Mouse (Mus musculus): Measurements from ENCODE around the gene Fgfrl1. TPM values are rescaled to one million over a fixed set of nuclear protein-coding genes. Genes with fewer than 3 reads are reported as not detected.
A peak's percentile ranks its signal among the peaks of the same experiment; 100 is the strongest.

Gene Fgfrl1
- polyA plus RNA-seq, 1 experiment from 2014 or later = 17.4 TPM

GRCm38 (mm10) chr5:108677605-108678295 lies 14.4 kb upstream of the Fgfrl1 start:
- Histone ChIP-seq H3K27ac (ENCODE audit: low read length) (peak overlapping the region; percentile 26; the same call in 1 of the 2 replicates), H3K4me3 (ENCODE audit: low read depth, low read length) (peak overlapping the region; percentile 17), H3K36me3 (ENCODE audit: insufficient read depth, low read length) (no peaks in the 10 kb centered on the region; the same call in 1 of the 2 replicates), H3K9ac (replicated peaks; ENCODE audit: low read depth) (no peak overlapping the region), H3K4me2 (replicated peaks; ENCODE audit: low read depth, low read length) (peak overlapping the region; percentile 51), H3K9me3 (ENCODE audit: low read length) (no peaks in the 10 kb centered on the region), H3K27me3 (replicated peaks; ENCODE audit: insufficient read depth, low read length) (no peaks in the 10 kb centered on the region), H3K4me1 (ENCODE audit: insufficient read depth, low read depth, low read length) (peaks cover 9% of the 10 kb centered on the region; the same call in 1 of the 2 replicates)
- 8% methylated on average over 25 of the region's 25 CpGs for WGBS
- TF ChIP-seq EP300 (IDR thresholded peaks at IDR 0.05) (no peak), CTCF (IDR thresholded peaks at IDR 0.05) (peak; percentile 20; the same call in 1 of the 2 replicates)
- ATAC-seq (peak; percentile 82), DNase-seq (ENCODE audit: low spot score) (peak; percentile 70)

- no peak for ATAC-seq
- no peaks in the 10 kb centered on the region for H3K27me3 ChIP-seq (replicated peaks; ENCODE audit: insufficient read depth, low read length)
- no peak overlapping the region for H3K27ac ChIP-seq (ENCODE audit: low read length)
- 90% methylated on average over 6 of the region's 6 CpGs for WGBS
- H3K4me3 ChIP-seq (ENCODE audit: low read depth, low read length) = no peak overlapping the region
- H3K4me2 ChIP-seq (replicated peaks; ENCODE audit: low read depth, low read length) = no peak overlapping the region
- DNase-seq (ENCODE audit: low spot score) = no peak
- no peak for TF ChIP-seq CTCF (IDR thresholded peaks at IDR 0.05)
- TF ChIP-seq EP300 (IDR thresholded peaks at IDR 0.05) = no peak
- H3K9me3 ChIP-seq (ENCODE audit: low read length) = no peaks in the 10 kb centered on the region
- no peak overlapping the region for H3K9ac ChIP-seq (replicated peaks; ENCODE audit: low read depth)
- no peaks in the 10 kb centered on the region for H3K36me3 ChIP-seq (ENCODE audit: insufficient read depth, low read length)
- peaks cover 9% of the 10 kb centered on the region; the same call in 1 of the 2 replicates for H3K4me1 ChIP-seq (ENCODE audit: insufficient read depth, low read depth, low read length)
Observed at GRCm38 (mm10) chr5:108678296-108678854, 13.8 kb upstream of the Fgfrl1 start.

GRCm38 (mm10) chr5:108679909-108680308 lies 12.3 kb upstream of the Fgfrl1 start:
- Histone ChIP-seq H3K4me3 (ENCODE audit: low read depth, low read length) (no peak overlapping the region), H3K9me3 (ENCODE audit: low read length) (no peaks in the 10 kb centered on the region), H3K4me1 (ENCODE audit: insufficient read depth, low read depth, low read length) (peaks cover 9% of the 10 kb centered on the region; the same call in 1 of the 2 replicates), H3K36me3 (ENCODE audit: insufficient read depth, low read length) (no peaks in the 10 kb centered on the region), H3K9ac (replicated peaks; ENCODE audit: low read depth) (no peak overlapping the region), H3K4me2 (replicated peaks; ENCODE audit: low read depth, low read length) (no peak overlapping the region), H3K27me3 (replicated peaks; ENCODE audit: insufficient read depth, low read length) (no peaks in the 10 kb centered on the region), H3K27ac (ENCODE audit: low read length) (no peak overlapping the region)
- 40% methylated on average over 3 of the region's 3 CpGs for WGBS
- TF ChIP-seq CTCF (IDR thresholded peaks at IDR 0.05) = peak; percentile 61
- TF ChIP-seq EP300 (IDR thresholded peaks at IDR 0.05) = no peak
- ATAC-seq (no peak), DNase-seq (ENCODE audit: low spot score) (no peak)

- ATAC-seq (no peak), DNase-seq (ENCODE audit: low spot score) (no peak)
- no peak overlapping the region for H3K4me3 ChIP-seq (ENCODE audit: low read depth, low read length)
- H3K4me1 ChIP-seq (ENCODE audit: insufficient read depth, low read depth, low read length) = peaks cover 9% of the 10 kb centered on the region; the same call in 1 of the 2 replicates
- H3K4me2 ChIP-seq (replicated peaks; ENCODE audit: low read depth, low read length) = no peak overlapping the region
- no peaks in the 10 kb centered on the region for H3K27me3 ChIP-seq (replicated peaks; ENCODE audit: insufficient read depth, low read length)
- 90% methylated on average over 6 of the region's 6 CpGs for WGBS
- H3K36me3 ChIP-seq (ENCODE audit: insufficient read depth, low read length) = no peaks in the 10 kb centered on the region
- no peaks in the 10 kb centered on the region for H3K9me3 ChIP-seq (ENCODE audit: low read length)
- no peak overlapping the region for H3K9ac ChIP-seq (replicated peaks; ENCODE audit: low read depth)
- no peak for TF ChIP-seq CTCF (IDR thresholded peaks at IDR 0.05)
- TF ChIP-seq EP300 (IDR thresholded peaks at IDR 0.05) = no peak
- H3K27ac ChIP-seq (ENCODE audit: low read length) = no peak overlapping the region
Observed at GRCm38 (mm10) chr5:108680871-108681270, 11.3 kb upstream of the Fgfrl1 start.

- Histone ChIP-seq H3K27me3 (replicated peaks; ENCODE audit: insufficient read depth, low read length) (no peaks in the 10 kb centered on the region), H3K9me3 (ENCODE audit: low read length) (no peaks in the 10 kb centered on the region), H3K9ac (replicated peaks; ENCODE audit: low read depth) (no peak overlapping the region), H3K4me3 (ENCODE audit: low read depth, low read length) (no peak overlapping the region), H3K4me1 (ENCODE audit: insufficient read depth, low read depth, low read length) (no peaks in the 10 kb centered on the region), H3K4me2 (replicated peaks; ENCODE audit: low read depth, low read length) (no peak overlapping the region), H3K27ac (ENCODE audit: low read length) (no peak overlapping the region), H3K36me3 (ENCODE audit: insufficient read depth, low read length) (no peaks in the 10 kb centered on the region)
- DNase-seq (ENCODE audit: low spot score) (no peak), ATAC-seq (no peak)
- TF ChIP-seq EP300 (IDR thresholded peaks at IDR 0.05) (no peak), CTCF (IDR thresholded peaks at IDR 0.05) (no peak)
- WGBS = 75% methylated on average over 5 of the region's 5 CpGs
Observed at GRCm38 (mm10) chr5:108689091-108689490, 3.1 kb upstream of the Fgfrl1 start.

GRCm38 (mm10) chr5:108691152-108691551 lies 1.0 kb upstream of the Fgfrl1 start:
- ATAC-seq (no peak), DNase-seq (ENCODE audit: low spot score) (peak; percentile 23)
- H3K27me3 ChIP-seq (replicated peaks; ENCODE audit: insufficient read depth, low read length) = no peaks in the 10 kb centered on the region
- no peak overlapping the region for H3K4me3 ChIP-seq (ENCODE audit: low read depth, low read length)
- no peaks in the 10 kb centered on the region for H3K9me3 ChIP-seq (ENCODE audit: low read length)
- WGBS = 62% methylated on average over 4 of the region's 4 CpGs
- TF ChIP-seq CTCF (IDR thresholded peaks at IDR 0.05) (peak; percentile 41), EP300 (IDR thresholded peaks at IDR 0.05) (no peak)
- H3K4me1 ChIP-seq (ENCODE audit: insufficient read depth, low read depth, low read length) = no peaks in the 10 kb centered on the region; the same call in 1 of the 2 replicates
- no peak overlapping the region for H3K27ac ChIP-seq (ENCODE audit: low read length)
- H3K9ac ChIP-seq (replicated peaks; ENCODE audit: low read depth) = no peak overlapping the region
- H3K36me3 ChIP-seq (ENCODE audit: insufficient read depth, low read length) = no peaks in the 10 kb centered on the region
- no peak overlapping the region for H3K4me2 ChIP-seq (replicated peaks; ENCODE audit: low read depth, low read length)

All from lung, postnatal 0 days (tissue).